Mouse (Mus musculus) liver, embryonic 11.5 days (tissue): ENCODE results near the gene Cdyl2. TPM values are rescaled to one million over a fixed set of nuclear protein-coding genes. Genes with fewer than 3 reads are reported as not detected.

Experiments used
- ATAC-seq: fragments of 200-750 bp; cut with Nextera tagmentation; replicated peaks from 2 replicates; pipeline ENCODE4 v1.8.0; 2017; ENCODE audit warnings: moderate number of reproducible peaks, mild to moderate bottlenecking, moderate TSS enrichment, moderate library complexity; ENCODE audit not compliant: low FRiP score
- DNase-seq: peaks from one replicate; pipeline ENCODE4 v3.0.0-alpha.2; 2017; ENCODE audit warnings: low spot score
- H3K27ac ChIP-seq: fragments of 300-500 bp; sonication (generic); 2 replicates; pipeline ENCODE4 v1.5.1; 2014; ENCODE audit warnings: mild to moderate bottlenecking, low read depth, low read length, control low read depth
- H3K27me3 ChIP-seq: fragments of 300-500 bp; sonication (generic); replicated peaks from 2 replicates; pipeline ENCODE4 v1.6.1; 2014; ENCODE audit warnings: low read length, mixed read lengths; ENCODE audit not compliant: control insufficient read depth, insufficient read depth
- H3K36me3 ChIP-seq: fragments of 300-500 bp; sonication (generic); 2 replicates; pipeline ENCODE4 v1.6.1; 2014; ENCODE audit warnings: mild to moderate bottlenecking, low read length, moderate library complexity, mixed read lengths; ENCODE audit not compliant: control insufficient read depth, insufficient read depth
- H3K4me1 ChIP-seq: fragments of 300-500 bp; sonication (generic); replicated peaks from 2 replicates; pipeline ENCODE4 v1.6.1; 2014; ENCODE audit warnings: low read length, mixed read lengths; ENCODE audit not compliant: control insufficient read depth, insufficient read depth
- H3K4me2 ChIP-seq: fragments of 300-500 bp; sonication (generic); 2 replicates; pipeline ENCODE4 v1.6.1; 2014; ENCODE audit warnings: mild to moderate bottlenecking, control low read depth, moderate library complexity
- H3K4me3 ChIP-seq: fragments of 300-500 bp; sonication (generic); 2 replicates; pipeline ENCODE4 v1.5.1; 2014; ENCODE audit warnings: low read depth, low read length, control low read depth
- H3K9ac ChIP-seq: fragments of 300-500 bp; sonication (generic); 2 replicates; pipeline ENCODE4 v1.6.1; 2014; ENCODE audit warnings: low read depth, low read length, control low read depth
- H3K9me3 ChIP-seq: fragments of 300-500 bp; sonication (generic); 2 replicates; pipeline ENCODE4 v1.6.1; 2016; ENCODE audit warnings: low read length, inconsistent platforms, mixed read lengths; ENCODE audit not compliant: control insufficient read depth
- WGBS: fragments of 180-500 bp; shearing (Covaris S2); extraction: QIAGEN DNeasy Blood & Tissue Kit; methylation state at CpG from one replicate; pipeline ENCODE4 v1.1.7; 2014; 5-methylcytosine and 5-hydroxymethylcytosine counted together
- polyA plus RNA-seq: library from polyadenylated mRNA; unstranded; fragments of >200 nt; fragmentation: Nextera tagmentation; extraction: Ambion mirVana; gene quantifications from 2 replicates; pipeline ENCODE4 v1.2.1, GENCODE M21; 2014

Gene Cdyl2
- polyA plus RNA-seq, 1 experiment from 2014 or later = 7.9 TPM

- Histone ChIP-seq H3K27me3 (no peaks in the 10 kb centered on the region), H3K4me1 (no peaks in the 10 kb centered on the region), H3K4me2 (no peak overlapping the region), H3K9me3 (no peaks in the 10 kb centered on the region), H3K36me3 (no peaks in the 10 kb centered on the region), H3K27ac (no peak overlapping the region), H3K9ac (no peak overlapping the region), H3K4me3 (no peak overlapping the region)
- 82% methylated on average over 3 of the region's 3 CpGs for WGBS
- DNase-seq (no peak), ATAC-seq (no peak)
Measured at GRCm38 (mm10) chr8:116689741-116690140, 43.0 kb downstream of the Cdyl2 start.

GRCm38 (mm10) chr8:116676174-116676573 lies 56.6 kb downstream of the Cdyl2 start:
- Histone ChIP-seq H3K9me3 (no peaks in the 10 kb centered on the region), H3K36me3 (no peaks in the 10 kb centered on the region), H3K27me3 (no peaks in the 10 kb centered on the region), H3K4me2 (no peak overlapping the region), H3K4me3 (no peak overlapping the region), H3K9ac (no peak overlapping the region), H3K4me1 (no peaks in the 10 kb centered on the region), H3K27ac (no peak overlapping the region)
- DNase-seq = no peak
- 91% methylated on average over 1 of the region's 1 CpGs for WGBS
- no peak for ATAC-seq

GRCm38 (mm10) chr8:116673966-116674805 lies 58.6 kb downstream of the Cdyl2 start:
- H3K27ac ChIP-seq = no peak overlapping the region
- no peaks in the 10 kb centered on the region for H3K4me1 ChIP-seq
- H3K36me3 ChIP-seq = no peaks in the 10 kb centered on the region
- no peaks in the 10 kb centered on the region for H3K27me3 ChIP-seq
- ATAC-seq (no peak), DNase-seq (no peak)
- WGBS = 74% methylated on average over 10 of the region's 10 CpGs
- H3K9ac ChIP-seq = no peak overlapping the region
- H3K9me3 ChIP-seq = peaks cover under 1% of the 10 kb centered on the region; the same call in 1 of the 2 replicates
- no peak overlapping the region for H3K4me3 ChIP-seq
- no peak overlapping the region for H3K4me2 ChIP-seq

- 79% methylated on average over 8 of the region's 8 CpGs for WGBS
- Histone ChIP-seq H3K9me3 (peaks cover 5% of the 10 kb centered on the region; the same call in 1 of the 2 replicates), H3K4me3 (no peak overlapping the region), H3K27ac (no peak overlapping the region), H3K9ac (no peak overlapping the region), H3K36me3 (no peaks in the 10 kb centered on the region), H3K4me2 (no peak overlapping the region), H3K4me1 (no peaks in the 10 kb centered on the region), H3K27me3 (no peaks in the 10 kb centered on the region)
- no peak for ATAC-seq
- DNase-seq = no peak
Measured at GRCm38 (mm10) chr8:116673493-116673892, 59.3 kb downstream of the Cdyl2 start.

GRCm38 (mm10) chr8:116673052-116673451 lies 59.7 kb downstream of the Cdyl2 start:
- Histone ChIP-seq H3K9ac (no peak overlapping the region), H3K4me2 (no peak overlapping the region), H3K4me3 (no peak overlapping the region), H3K4me1 (no peaks in the 10 kb centered on the region), H3K36me3 (no peaks in the 10 kb centered on the region), H3K27ac (no peak overlapping the region), H3K27me3 (no peaks in the 10 kb centered on the region), H3K9me3 (peaks cover 5% of the 10 kb centered on the region; the same call in 1 of the 2 replicates)
- 88% methylated on average over 4 of the region's 4 CpGs for WGBS
- DNase-seq (no peak), ATAC-seq (no peak)

- Histone ChIP-seq H3K27ac (no peak overlapping the region), H3K9me3 (peaks cover 5% of the 10 kb centered on the region; the same call in 1 of the 2 replicates), H3K4me1 (no peaks in the 10 kb centered on the region), H3K9ac (no peak overlapping the region), H3K4me3 (no peak overlapping the region), H3K36me3 (no peaks in the 10 kb centered on the region), H3K4me2 (no peak overlapping the region), H3K27me3 (no peaks in the 10 kb centered on the region)
- DNase-seq (peak; percentile 29), ATAC-seq (no peak)
- 63% methylated on average over 5 of the region's 5 CpGs for WGBS
Measured at GRCm38 (mm10) chr8:116671543-116671942, 61.2 kb downstream of the Cdyl2 start.

- Histone ChIP-seq H3K27ac (no peak overlapping the region), H3K4me2 (no peak overlapping the region), H3K36me3 (no peaks in the 10 kb centered on the region), H3K27me3 (no peaks in the 10 kb centered on the region), H3K9me3 (peaks cover 5% of the 10 kb centered on the region; the same call in 1 of the 2 replicates), H3K4me3 (no peak overlapping the region), H3K9ac (no peak overlapping the region), H3K4me1 (no peaks in the 10 kb centered on the region)
- DNase-seq = peak; percentile 25
- 76% methylated on average over 7 of the region's 7 CpGs for WGBS
- ATAC-seq = no peak
Measured at GRCm38 (mm10) chr8:116670604-116671003, 62.2 kb downstream of the Cdyl2 start.

GRCm38 (mm10) chr8:116668977-116669376 lies 63.8 kb downstream of the Cdyl2 start:
- Histone ChIP-seq H3K36me3 (no peaks in the 10 kb centered on the region), H3K4me1 (no peaks in the 10 kb centered on the region), H3K9ac (no peak overlapping the region), H3K9me3 (peaks cover 5% of the 10 kb centered on the region; the same call in 1 of the 2 replicates), H3K27me3 (no peaks in the 10 kb centered on the region), H3K4me2 (no peak overlapping the region), H3K4me3 (no peak overlapping the region), H3K27ac (no peak overlapping the region)
- 87% methylated on average over 7 of the region's 7 CpGs for WGBS
- DNase-seq (no peak), ATAC-seq (no peak)

GRCm38 (mm10) chr8:116666781-116667325 lies 65.9 kb downstream of the Cdyl2 start:
- Histone ChIP-seq H3K4me2 (no peak overlapping the region), H3K36me3 (no peaks in the 10 kb centered on the region), H3K9ac (no peak overlapping the region), H3K4me1 (no peaks in the 10 kb centered on the region), H3K9me3 (peaks cover 5% of the 10 kb centered on the region; the same call in 1 of the 2 replicates), H3K4me3 (no peak overlapping the region), H3K27me3 (no peaks in the 10 kb centered on the region), H3K27ac (no peak overlapping the region)
- DNase-seq (no peak), ATAC-seq (no peak)
- 86% methylated on average over 11 of the region's 11 CpGs for WGBS
